Mouse (Mus musculus) frontal cortex, adult 2 months (tissue): ENCODE data around the gene Nfix. TPM values are rescaled to one million over a fixed set of nuclear protein-coding genes. Genes with fewer than 3 reads are reported as not detected.
A peak's percentile ranks its signal among the peaks of the same experiment; 100 is the strongest.

Experiments used
- DNase-seq, 2 experiments: peaks; one replicate each; pipeline ENCODE4 v3.0.0; 2022; ENCODE audit warnings: low spot score in 1 of 2; ENCODE audit errors: extremely low spot score in 1 of 2
- polyA plus RNA-seq: library from polyadenylated mRNA; depleted of rRNA; stranded (reverse); fragments of >200 nt; gene quantifications from 2 replicates; pipeline ENCODE4 v1.2.3, GENCODE M21; 2012

Nfix gene
- polyA plus RNA-seq, 1 experiment, result 51.3 TPM

DNA sequence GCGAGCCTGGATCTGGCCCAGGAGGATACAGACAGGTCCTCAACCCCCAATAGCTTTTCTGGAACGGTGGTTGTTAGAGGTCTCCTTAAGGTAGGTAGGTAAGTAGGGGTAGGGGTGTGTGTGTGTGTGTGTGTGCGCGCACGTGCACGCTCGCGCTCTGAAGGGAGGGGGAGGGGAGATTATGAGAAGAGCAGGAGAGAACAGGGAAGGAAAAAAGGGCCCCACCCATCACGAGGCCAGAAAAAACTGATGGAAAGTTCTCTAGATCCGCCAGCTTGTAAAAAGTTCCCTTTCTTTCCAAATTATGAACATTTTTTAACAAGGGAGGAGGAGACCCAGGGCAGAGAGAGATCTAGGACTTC, 57.1 kb downstream of the Nfix start:
- no peak for DNase-seq

GRCm38 (mm10) chr8:84742171-84743053, 57.7 kb downstream of the Nfix start:
- DNase-seq, result no peak

DNA sequence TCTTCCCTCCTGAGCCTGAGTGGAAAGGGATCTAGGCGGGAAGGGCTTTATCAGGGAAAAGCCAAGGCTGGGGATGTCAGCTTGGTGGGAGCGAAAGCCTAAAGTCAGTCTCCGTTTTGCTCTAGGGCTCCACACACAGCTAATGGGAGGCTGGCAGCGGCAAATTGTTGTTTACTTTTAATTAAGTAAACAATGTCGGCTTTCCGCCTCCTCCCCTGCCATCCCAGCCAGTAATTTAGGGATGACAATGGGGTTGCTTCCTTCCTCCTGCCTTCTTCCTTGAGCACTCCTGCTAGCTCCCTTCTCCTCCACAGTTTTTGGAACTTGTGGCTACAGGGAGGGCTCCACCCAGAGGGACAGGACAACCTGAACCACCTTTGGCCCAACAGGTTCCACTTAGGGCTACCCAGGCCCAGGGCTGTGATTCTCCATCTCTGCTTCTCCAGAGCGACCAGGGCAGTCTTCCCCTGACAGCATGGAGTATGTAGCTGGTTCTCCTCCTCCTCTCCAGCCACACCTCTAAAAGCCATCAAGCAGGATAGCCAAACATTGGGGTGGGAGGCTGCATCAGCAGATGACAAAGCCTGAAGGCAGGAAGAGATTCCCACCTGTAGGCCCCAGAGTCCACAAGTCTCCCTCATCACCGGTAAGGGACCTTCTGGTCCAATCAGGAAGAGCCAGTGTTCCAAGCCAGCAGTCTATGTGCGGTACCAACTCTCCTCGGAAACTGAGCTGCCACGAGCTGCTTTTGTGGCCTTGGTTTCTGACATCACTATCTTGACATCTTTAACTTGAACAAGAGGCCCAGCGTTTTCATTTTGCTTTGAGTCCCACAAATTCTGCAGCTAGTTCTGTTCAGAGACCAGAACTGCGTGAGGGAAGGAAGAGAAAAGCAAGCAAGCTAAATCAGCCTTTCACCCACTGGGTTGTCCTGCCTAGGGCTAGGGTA, 59.0 kb downstream of the Nfix start:
- no peak for DNase-seq

DNA sequence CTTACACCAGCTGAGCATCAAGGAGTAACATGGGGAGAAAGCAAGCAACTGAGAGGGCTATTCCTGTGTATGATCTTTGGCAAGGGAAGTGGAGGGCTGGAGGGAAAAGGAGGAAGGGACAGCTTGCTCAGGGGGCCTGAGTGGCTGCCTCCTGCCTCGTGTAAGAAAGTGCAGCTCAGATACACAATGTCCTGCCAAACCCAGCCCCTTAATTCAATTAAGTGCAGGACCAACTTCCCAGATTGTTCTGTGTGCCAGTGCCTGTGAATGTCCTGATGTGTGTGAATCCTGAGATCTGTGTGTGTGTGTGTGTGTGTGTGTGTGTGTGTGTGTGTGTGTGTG, 60.8 kb downstream of the Nfix start:
- DNase-seq, result no peak

DNA sequence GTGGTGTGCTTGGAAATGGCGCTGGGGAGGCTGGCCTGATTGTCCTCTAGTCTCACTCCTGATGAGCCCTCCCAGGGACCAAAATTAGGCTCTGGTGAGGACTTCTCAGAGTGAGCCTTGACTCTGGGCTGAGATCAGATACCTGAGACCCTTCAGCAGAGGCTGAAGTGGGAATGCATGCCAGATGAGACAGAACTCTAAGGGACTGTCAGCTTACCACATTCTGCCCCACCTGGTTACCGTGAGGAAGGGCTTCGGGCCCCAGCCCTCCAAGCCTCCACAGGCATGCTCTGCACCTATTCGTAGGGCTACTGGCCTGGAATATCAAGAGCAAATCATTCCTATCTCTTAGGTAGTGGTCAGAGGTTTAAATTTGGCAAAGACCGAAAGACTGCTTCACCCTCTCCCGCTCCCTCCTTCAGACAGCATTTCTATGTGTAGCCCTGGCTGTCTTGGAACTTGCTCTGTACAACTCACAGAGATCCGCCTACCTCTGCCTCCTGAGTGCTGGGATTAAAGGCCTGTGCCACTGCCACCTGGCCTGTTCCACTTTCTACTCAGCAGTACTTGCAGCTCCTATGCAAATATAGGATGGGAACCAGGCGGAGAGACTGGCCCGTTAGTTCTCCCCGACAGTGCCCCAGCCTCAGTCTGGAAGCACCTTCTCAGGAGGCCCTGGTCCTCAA, 61.3 kb downstream of the Nfix start:
- no peak for DNase-seq

GRCm38 (mm10) chr8:84738266-84738665, 61.9 kb downstream of the Nfix start:
- no peak for DNase-seq

DNA sequence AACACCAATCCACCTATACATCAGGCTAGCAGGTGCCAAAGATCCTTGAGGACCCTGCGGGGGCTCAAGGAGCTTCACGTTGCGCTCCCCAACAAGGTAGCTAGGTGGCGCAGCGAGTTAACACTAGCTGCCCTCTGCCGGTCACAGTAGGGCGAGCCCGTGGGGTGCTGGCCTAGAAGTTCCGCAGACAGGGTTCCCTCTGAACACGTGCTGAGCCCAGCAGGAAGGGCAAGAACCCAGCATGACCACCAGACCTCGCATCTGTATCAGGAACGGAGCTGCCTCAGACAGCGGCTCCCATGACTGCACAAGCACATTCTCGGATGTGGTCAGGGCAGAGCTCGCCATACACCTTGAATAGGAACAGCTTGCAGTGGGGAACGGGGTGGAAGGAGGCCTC, 62.5 kb downstream of the Nfix start:
- DNase-seq, result peak in 1 of 2 experiments; percentile 84

- DNase-seq, result no peak
These were observed 63.6 kb downstream of the Nfix start for GRCm38 (mm10) chr8:84736521-84736920.

- DNase-seq, result no peak
These were observed 64.5 kb downstream of the Nfix start for GRCm38 (mm10) chr8:84735597-84735996.

- DNase-seq, result no peak
These were observed 65.5 kb downstream of the Nfix start for GRCm38 (mm10) chr8:84734680-84735079.

- no peak for DNase-seq
These were observed 66.2 kb downstream of the Nfix start for GRCm38 (mm10) chr8:84733959-84734358.

GRCm38 (mm10) chr8:84732996-84733395, 67.1 kb downstream of the Nfix start:
- DNase-seq, result no peak

GRCm38 (mm10) chr8:84732545-84732944, 67.6 kb downstream of the Nfix start:
- no peak for DNase-seq

DNA sequence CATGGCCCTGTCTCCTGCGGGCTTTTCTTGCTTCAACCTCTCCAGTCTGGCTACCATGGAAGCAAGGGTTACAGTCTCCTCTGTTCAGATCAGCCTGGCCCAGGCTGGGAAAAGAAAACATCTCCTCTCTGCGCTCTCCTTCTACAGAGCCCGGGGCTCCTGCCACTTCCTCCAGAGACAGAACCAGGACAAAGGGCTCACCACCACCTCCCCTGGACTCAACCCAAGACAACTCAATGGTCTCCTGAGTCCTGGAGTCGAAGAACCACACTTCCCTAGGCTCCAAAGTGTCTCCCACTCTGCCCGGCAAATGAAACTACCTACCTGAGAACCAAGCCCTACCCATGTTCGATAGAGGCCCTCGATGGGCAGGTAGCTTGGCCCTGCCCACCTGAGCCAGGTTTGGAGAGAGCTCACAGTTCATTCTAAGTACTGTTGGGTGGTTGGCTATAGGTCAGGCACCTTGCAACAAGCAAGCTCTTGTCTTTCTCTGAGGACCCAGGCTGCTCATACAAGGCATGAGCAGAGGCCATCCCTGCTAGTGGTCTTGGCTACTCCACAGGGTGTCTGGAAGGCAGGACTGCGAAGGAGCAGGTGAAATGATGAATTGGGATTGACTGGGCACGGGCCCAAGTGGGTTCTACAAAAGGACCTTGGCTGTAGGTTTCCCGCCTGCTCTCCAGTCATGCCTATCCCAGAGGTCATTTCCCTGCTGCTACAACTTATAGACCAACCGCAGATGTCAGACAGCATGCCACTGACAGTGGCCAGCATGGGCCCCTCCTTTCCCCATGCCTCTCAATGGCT, 68.6 kb downstream of the Nfix start:
- DNase-seq, result no peak

DNA sequence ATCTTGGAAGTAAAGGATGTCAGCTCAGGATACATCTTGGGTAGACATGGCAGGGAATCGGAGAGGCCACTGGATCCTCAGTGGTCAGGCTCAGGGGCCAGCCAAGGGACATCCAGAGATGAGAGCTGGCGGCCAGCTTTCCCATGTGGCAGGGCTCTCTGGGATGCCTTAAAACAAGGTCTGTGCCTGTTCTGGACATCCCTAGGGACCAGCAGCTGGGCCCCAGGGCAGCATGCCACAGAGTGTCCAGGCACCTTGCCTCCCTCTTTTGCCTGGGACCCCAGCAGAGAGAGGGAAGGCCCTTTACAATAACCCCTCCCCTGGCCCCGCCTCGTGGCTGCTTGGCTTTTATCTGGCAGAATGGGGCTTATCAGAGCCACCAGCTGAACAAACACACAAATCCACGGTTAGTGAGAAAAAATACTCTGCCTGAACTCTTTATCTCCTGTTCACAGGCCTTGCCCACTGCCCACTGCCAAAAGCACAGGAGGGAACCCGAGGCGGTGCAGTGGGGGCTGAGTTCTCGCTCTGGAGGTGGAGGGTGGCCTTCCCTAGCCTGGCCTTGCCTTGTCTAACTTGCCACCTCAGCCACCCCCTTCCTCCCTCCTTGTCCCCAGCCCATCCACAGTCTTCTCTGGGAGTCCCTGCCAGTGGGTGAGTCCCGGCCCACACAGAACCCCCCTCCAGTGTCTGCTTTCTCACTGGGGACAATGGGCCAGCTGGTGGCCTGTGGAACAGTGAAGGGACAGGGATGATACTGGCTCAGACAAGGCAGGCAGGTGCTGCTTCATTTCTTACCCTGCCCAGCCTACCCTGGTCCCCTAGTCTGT, 69.4 kb downstream of the Nfix start:
- DNase-seq, result no peak

GRCm38 (mm10) chr8:84729921-84730362, 70.2 kb downstream of the Nfix start:
- no peak for DNase-seq

DNA sequence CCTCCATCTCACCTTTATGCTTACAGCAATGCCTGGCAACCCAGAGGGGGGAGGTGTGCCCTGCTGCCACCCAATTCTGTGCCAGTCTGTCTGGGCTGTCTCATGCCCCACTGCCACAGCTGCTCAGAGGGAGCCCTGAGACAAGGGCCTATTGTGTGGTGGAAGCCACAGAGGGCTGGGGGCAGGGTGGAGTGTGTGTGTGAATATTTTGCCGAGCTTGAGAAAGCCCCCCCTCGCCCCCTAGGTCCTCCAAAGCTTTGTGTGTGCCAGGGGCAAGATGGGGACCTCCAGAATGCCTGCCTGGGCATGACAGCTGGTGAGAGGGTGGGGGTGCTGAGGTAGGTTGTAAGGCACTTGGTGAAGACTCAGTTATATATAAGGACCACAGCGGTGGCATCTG, 71.7 kb downstream of the Nfix start:
- no peak for DNase-seq

- DNase-seq, result no peak
These were observed 74.2 kb downstream of the Nfix start for GRCm38 (mm10) chr8:84725941-84726259.

GRCm38 (mm10) chr8:84725246-84725940, 74.8 kb downstream of the Nfix start:
- DNase-seq, result no peak
